Mouse (Mus musculus): ENCODE measurements around the gene Chit1.

Chit1 gene

DNA sequence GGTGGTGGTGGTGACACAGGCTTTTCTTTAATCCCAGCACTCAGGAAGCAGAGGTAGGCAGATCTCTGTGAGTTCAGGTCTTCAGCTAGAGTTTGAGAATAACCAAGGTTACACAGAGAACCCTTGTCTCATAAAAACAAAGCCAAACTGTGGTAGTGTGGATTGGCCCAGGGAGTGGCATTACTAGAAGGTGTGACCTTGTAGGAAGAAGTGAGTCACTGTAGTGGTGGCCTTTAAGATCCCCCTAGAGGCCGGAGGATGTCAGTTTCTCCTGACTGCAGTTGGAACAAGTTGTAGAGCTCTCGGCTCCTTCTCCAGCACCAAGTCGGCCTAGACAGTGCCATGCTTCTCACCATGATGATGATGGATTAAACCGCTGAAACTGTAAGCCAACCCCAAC, at the start of gene Chit1:
Gene Chit1 (plus strand): TSS at position 264 of the 400 bp plus-strand sequence.
- no peak for DNase-seq

DNA sequence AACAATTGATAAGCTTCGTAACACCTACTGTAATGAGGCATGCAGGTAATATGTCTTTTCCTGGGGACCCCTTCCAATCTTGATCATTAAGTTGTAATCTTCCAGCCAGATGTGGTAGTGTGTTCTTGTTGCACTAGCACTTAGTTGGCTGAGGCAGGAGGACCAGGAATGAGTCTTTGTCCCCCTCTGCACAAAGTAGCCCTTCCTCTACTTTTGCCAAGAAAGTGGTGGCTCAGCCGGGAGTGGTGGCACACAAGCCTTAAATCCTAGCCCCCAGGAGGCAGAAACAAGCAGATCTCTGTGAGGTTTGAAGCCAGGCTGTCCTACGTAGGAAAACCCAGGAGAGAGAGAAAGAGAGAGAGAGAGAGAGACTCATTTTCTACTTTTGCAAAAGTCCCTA, 49.1 kb upstream of the Chit1 start:
- no peak for DNase-seq

DNA sequence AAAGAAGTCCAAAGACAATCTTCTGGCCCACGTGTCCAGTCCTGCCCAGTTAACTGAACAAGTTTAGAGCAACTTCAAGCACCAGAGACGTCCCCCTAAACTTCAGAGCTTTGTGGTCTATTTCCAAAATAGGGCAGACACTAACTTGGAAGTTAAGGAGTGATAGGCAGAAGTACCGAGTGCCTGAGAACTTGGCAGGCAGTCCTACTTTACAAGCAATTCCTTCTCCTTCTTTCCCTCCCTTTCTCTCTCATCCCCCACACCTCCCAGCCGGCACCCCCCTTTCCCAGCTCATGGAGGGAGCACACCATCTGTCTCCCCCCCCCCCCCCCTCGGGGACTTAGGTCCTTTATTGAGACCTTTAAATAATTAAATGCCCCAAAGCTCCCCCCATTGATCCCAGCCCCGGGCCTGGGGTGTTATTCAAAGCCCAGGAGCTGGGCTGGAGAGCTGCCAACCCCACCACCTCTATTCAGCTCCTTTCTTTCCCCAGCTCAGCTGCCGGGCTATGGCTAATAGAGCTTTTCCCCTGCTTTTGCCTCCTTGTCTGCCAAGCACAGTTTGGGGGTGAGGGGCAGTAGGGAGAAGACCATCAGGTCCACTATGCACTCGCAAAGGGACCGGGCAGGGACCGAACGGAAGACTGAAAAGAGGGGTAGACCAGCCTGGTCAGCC, 48.5 kb upstream of the Chit1 start:
- no peak for DNase-seq

DNA sequence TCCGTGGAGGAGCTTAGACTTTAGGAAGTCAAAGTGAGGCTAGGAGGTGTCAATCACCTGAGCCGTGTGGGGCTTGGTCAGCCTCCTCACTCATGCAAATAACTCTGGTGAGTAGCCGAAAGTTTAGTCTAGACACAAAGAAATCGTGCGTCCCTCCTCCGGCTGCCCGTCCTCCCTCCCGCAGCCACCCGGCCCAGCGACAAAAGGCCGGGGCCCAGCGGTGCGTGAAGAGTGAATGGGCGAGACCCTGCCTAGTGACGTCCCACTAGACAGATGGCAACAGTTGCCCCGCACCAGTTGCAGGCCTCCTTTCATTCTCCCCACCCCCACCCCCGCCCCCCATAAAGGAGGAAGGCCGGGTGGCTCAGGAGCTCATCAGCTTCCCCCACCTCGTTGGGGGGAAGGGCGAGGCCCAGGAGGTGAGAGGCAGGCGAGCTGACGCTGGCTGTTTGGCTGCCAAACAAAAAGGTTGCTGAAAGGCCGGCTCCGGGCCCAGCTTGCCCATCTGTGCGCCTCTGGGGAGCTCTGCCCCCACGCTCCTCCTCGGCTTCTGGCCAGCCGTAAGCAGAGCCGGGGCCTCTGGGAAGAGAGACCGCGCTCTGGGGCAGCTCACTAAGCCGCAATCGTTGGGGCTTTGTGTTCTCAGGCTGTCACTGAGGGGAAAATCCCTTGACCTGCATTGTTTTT, 47.8 kb upstream of the Chit1 start:
- peak; percentile 49 to 61 for DNase-seq

GRCm38 (mm10) chr1:134063773-134064125, 47.3 kb upstream of the Chit1 start:
- no peak for DNase-seq

- no peak for DNase-seq
Observed at GRCm38 (mm10) chr1:134064296-134064831, 46.7 kb upstream of the Chit1 start.

GRCm38 (mm10) chr1:134065241-134065809, 45.7 kb upstream of the Chit1 start:
- no peak for DNase-seq

DNA sequence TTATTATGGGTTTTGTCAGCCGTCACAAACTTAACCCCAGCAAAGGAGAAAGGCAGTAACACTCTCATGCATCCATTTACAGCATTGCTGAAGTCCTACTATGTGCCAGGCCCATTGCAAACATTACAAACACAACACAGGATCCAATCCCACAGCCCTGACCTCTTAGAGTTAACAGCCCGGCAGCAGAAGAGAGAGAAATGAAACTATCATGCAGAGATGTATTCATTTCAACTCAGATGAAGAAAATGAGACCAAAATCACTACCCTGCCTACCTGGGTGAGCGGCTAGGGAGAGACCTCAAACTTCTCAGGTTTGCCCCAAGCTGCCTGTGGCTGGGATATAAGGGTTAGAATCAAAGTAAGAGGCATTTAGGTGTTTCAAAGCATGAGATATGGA, 44.5 kb upstream of the Chit1 start:
- no peak for DNase-seq

DNA sequence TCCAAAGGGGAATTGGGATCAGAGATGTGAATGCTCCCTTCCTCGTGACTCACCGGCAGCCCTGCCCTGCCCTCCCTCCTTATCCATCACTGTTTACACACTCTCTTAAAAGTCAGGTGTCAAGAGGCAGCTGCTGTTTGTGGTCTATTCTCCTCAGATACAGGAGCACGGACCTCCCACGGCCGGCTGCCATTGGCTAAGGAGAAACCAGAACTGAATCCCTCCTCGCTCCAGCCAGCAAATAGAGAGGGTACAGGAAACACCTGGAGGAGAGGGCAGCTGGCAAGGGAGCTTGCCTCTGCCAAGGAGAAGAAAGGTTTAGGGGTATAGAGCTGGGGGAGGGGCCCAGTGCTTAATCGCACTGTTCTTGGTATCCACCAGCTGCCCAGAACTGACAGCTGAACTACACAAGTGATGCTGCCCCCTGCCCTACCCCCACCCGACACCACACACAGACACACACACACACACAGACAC, 43.9 kb upstream of the Chit1 start:
- no peak for DNase-seq

- no peak for DNase-seq
Observed at GRCm38 (mm10) chr1:134070099-134070669, 40.9 kb upstream of the Chit1 start.

DNA sequence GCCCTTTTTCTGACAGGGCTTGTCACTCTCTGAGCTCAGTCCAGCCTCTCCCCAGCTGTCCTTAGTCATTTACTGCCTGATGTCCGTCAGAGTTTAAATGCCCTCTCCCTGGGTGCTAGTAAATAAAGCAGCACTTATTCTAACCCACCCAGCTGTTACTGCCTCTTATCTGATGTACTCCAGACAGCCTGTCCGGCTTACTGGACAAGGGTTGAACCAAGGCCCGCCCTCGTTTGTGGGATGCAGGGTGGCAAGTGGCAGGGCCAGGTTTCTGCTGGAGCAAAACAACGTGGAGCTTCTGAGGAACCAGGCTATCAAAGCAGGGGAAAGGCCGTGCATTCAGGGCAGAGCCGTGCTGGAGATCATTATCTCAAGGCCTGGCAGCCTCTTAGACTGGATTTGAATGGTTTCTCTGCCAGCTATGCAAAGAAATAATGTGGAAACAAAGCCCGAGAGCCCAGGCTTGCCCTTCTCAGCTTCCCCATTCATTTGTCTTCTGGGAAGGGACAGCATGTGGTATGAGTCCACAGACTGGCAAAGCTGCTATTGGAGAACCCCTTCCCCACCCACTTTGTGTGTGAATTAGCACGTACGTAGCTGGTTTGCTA, 39.5 kb upstream of the Chit1 start:
- no peak for DNase-seq

GRCm38 (mm10) chr1:134073061-134073564, 37.9 kb upstream of the Chit1 start:
- DNase-seq, result no peak

- no peak for DNase-seq
Observed at GRCm38 (mm10) chr1:134073658-134074057, 37.4 kb upstream of the Chit1 start.

DNA sequence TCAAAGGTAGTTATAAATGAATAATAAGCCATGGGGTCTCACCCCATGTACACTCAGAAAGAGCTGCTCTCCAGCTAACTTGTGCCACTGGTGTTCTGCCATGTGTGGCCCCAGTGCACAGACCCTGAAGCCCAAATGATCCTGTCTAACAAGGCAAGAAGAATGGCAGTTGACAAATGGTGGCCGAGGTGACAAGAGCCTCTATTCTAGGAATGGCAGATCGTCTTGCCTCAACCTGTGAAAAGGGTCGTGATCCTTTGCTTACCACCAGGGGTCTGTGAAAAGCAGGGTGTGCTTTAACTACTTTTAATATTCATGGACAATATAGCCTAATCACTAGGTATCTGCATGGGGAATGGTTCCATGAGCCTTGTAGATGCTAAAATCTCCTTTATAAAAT, 36.9 kb upstream of the Chit1 start:
- no peak for DNase-seq

- DNase-seq, result no peak
Observed at GRCm38 (mm10) chr1:134074606-134075005, 36.4 kb upstream of the Chit1 start.

DNA sequence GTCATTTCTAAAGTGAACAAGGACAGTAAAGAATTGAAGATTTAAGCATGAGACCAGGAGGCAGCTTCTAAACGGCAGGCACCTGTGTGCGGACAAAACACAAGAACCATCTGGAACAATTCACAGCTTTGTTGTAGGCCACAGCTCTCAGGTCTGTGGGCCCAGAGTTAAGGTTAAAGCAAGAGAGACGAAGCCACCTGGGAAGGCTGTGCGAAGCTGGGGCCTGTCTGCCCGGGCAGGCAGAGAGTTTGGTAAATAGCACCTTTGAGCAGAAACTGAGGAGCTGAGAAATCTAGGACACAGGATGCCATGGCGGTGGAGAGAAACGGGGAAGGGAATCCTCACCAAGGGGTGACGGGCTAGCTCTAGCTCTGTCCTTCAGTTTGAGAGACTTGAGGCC, 35.5 kb upstream of the Chit1 start:
- DNase-seq, result no peak

- no peak for DNase-seq
Observed at GRCm38 (mm10) chr1:134076789-134077188, 34.3 kb upstream of the Chit1 start.

DNA sequence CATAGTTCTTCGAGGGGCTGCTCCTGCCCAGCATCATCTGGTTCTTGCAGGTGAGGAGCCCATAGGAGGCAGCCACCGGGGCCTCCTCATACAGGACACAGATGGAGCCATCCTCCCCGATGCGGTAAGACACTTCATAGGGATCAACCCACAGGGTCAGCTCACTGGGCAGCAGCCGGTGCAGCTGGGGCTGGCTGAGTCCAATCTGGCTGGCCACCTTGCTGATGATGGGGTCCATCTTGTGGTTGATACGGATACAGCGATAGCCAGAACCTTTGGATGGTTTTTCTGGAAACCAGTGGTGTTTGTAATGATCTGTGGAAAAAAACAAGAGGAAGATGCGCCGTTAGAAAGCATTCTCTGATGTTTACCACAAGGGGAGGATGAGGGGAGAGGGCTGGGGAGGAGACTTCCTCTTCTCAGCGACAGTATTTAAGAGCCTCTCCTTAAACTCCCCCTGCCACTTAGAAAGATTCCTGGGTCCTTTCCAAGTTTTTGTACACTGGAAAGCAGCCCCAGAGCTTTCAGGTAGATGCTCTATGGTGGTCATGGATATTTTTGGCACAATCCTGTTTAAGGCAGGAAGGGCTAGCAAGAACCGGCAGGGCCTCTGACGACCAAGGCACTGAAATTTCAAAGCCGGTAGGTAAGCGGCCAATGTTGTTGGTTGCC, 33.5 kb upstream of the Chit1 start:
- peak; percentile 65 for DNase-seq

DNA sequence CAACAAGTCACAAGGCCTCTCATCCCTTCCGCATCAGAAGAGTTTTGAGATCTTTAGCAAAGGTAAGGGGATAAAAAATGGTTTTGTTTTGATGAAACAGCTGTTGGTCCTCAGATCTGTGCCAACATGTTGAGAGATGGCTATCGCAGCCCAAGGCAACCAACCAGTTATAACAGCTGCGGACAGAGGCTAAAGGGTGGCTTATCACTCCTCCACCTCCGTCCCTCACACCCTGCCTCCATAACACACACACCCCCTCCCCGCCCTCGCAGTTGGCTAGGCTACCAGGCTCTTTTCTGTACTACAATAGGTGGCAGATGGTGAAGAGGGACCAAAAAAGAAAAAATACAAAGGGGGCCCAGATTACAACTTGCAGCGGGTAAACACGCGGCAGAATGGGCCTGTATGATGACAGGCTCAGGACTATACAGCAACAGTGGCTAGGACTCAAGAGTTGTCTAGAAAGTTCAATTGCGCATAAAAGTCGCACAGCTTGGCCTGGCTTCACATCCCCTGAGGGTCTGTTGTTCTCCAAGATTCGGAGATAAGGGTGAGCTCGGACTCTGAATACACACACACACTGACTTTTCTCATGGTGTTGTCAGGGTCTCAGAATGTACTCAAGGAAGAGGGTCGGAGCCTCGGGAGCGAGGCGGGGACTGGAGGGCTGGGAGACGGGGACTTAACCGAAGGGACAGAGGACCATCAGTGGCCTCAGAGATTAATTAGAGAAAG, 32.8 kb upstream of the Chit1 start:
- DNase-seq, result peak; percentile 64 to 67

- peak; percentile 98 for DNase-seq
Observed at GRCm38 (mm10) chr1:134078802-134079476, 32.1 kb upstream of the Chit1 start, which contains the start of gene Btg2. TSS of gene Btg2 (minus strand) at chr1:134079120.
